19 mouse cellular contexts compared by ENCODE assay signal in the genomic region with DNA sequence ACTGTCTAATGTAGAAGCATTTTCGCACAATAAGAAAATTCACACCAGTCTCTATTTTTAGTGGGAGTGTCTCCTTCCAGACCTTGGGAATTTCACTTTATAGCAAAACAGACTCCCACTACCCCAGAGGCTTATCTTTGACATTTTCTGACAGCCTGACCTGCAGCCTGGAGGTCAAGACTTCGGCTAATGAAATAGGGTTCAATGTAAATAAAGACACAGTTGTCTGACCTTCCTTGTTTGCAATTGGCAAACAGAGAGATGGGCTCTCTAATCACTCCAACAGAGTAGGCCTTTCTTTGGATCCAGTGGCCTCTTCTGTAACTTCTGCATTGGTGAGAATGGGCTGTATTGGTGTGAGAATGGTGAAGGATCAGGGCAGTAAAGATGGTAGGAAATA.
DNase-seq lines count a peak whose midpoint lies in the region.
"Had no signal": no experiment of that assay in that cellular context is flagged by ENCODE, and none has a peak within 500 bp of the region (broad histone marks: within the 10 kb centered on the region; RNA-seq: fewer than 3 reads in every experiment).

No protein-coding gene starts in this region.

- no peak for DNase-seq in heart, embryonic 10.5 days (ENCODE audit: low spot score)
- no peak for DNase-seq in heart, postnatal 4 days
- peak; percentile 19 for DNase-seq in embryo, embryonic 10.5 days (ENCODE audit: low spot score)
- DNase-seq in embryo, embryonic 9.5 days (ENCODE audit: extremely low spot score) = peak; percentile 32
- no peak for DNase-seq in urinary bladder, postnatal 10 days (ENCODE audit: low spot score)
- no peak for DNase-seq in urinary bladder, adult 2 months (ENCODE audit: low spot score)
- DNase-seq: adrenal gland, adult 2 months; adrenal gland, postnatal 10 days; adrenal gland, postnatal 36 days; cerebellum, adult 11-12 months; cerebellum, adult 2 months; cerebellum, adult 9-10 months; cerebellum, postnatal 10 days; cerebellum, postnatal 25 days; forebrain, postnatal 0 days had no signal

- H3K9me3 ChIP-seq in heart, embryonic 10.5 days = no peaks in the 10 kb centered on the region
- H3K9me3 ChIP-seq: embryonic facial prominence, embryonic 10.5 days; embryonic facial prominence, embryonic 12.5 days; forebrain, embryonic 13.5 days; forebrain, embryonic 15.5 days had no signal

- no peak overlapping the region for H3K4me3 ChIP-seq in heart, embryonic 10.5 days
- H3K4me3 ChIP-seq: embryonic facial prominence, embryonic 10.5 days; embryonic facial prominence, embryonic 12.5 days; forebrain, embryonic 13.5 days; forebrain, embryonic 15.5 days had no signal

- H3K27ac ChIP-seq in heart, embryonic 10.5 days = 0 out of 2 replicates have a peak overlapping the region, but pooled peaks have one; percentile 16
- H3K27ac ChIP-seq: embryonic facial prominence, embryonic 10.5 days; embryonic facial prominence, embryonic 12.5 days; forebrain, embryonic 13.5 days; forebrain, embryonic 15.5 days had no signal

- 34% methylated on average over 2 of the region's 2 CpGs for WGBS in heart, embryonic 10.5 days

- H3K4me1 ChIP-seq in heart, embryonic 10.5 days = peaks cover 9% of the 10 kb centered on the region
- H3K4me1 ChIP-seq: embryonic facial prominence, embryonic 12.5 days; forebrain, embryonic 13.5 days; forebrain, embryonic 15.5 days had no signal

- H3K36me3 ChIP-seq in heart, embryonic 10.5 days = no peaks in the 10 kb centered on the region
- H3K36me3 ChIP-seq: embryonic facial prominence, embryonic 10.5 days; embryonic facial prominence, embryonic 12.5 days; forebrain, embryonic 15.5 days had no signal

- no peaks in the 10 kb centered on the region for H3K27me3 ChIP-seq in heart, embryonic 10.5 days (ENCODE audit: insufficient read depth, poor library complexity, severe bottlenecking)
- H3K27me3 ChIP-seq: embryonic facial prominence, embryonic 12.5 days; forebrain, embryonic 13.5 days; forebrain, embryonic 15.5 days had no signal

Comparison
In these comparisons a context has a peak if more than half of its experiments do, and no peak if none do; other contexts are left out.
1. DNase-seq: peak in embryo, embryonic 10.5 days (single experiment) and embryo, embryonic 9.5 days (single experiment); none in heart, embryonic 10.5 days (single experiment), heart, postnatal 4 days (single experiment), urinary bladder, postnatal 10 days (single experiment) and urinary bladder, adult 2 months (single experiment).